Mouse (Mus musculus) testis, postnatal 10 days (tissue): ENCODE measurements around the gene Cntnap2.
A peak's percentile ranks its signal among the peaks of the same experiment; 100 is the strongest.
"Not testable (repeated sequence)": the region's sequence is repeated elsewhere in the genome, so short reads cannot be mapped to it uniquely, and the experiment has no call there.

Experiments
- DNase-seq: peaks from one replicate; pipeline ENCODE4 v3.0.0; 2021; ENCODE audit warnings: low spot score

The Cntnap2 gene

GRCm38 (mm10) chr6:46972640-46973039 lies 1913.5 kb downstream of the Cntnap2 start:
- DNase-seq, result no peak

GRCm38 (mm10) chr6:46996010-46996602 lies 1936.9 kb downstream of the Cntnap2 start:
- no peak for DNase-seq

DNA sequence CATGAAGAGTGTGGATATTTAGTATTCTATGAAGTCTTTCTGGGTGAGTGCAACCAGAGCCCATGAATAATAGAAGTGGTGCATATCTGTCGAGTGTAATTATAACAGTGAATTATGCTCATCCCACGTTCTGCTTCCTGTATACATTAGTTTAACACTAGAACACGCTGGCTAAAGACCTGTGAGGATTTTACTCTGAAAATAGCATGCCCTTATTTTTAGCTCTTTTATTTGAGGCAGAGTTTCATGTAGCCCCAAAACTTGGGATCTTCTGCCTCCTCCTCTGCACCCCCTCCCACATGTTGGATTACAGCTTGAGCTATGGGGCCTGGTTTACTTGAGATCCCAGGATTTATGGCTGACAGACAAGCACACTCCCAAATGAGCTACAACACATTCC lies 1945.3 kb downstream of the Cntnap2 start:
- no peak for DNase-seq

DNA sequence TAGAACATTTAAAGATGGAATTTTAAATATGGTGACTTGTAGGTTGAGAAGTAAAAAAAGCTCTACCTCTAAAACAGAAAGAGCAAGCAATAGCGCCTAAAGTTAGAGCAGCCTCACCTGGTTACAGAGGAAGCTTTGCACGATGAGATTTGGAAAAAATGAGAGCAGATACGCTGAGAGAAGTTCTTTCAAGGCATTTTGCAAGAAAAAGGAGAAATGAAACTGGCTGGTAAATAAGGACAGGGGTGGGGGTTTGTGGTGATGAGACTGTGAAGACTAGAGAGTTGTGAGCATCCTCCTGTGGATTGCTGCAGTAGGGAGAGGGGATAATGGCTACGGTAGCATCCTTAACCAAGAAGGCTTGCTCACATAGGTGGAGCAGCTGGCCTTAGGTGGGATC lies 1953.8 kb downstream of the Cntnap2 start:
- no peak for DNase-seq

DNA sequence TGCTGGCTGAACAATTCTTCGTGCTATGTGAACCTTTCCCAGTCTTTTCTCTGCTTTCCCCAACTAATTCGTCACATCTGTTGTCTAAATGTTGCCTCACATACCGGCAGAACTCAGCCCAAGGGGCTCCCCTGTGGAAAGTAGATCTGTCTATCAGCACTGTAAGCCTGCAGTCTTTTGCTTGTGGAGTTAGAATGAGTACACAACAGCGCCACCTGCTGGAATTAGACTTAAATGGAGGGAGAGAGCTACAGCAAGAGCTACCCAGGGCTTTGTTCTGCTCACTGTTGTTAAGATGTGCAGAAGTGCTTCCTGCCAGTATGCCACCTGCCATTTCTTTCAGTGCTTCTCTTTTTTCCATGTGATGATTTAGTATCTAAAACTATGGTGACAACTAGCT lies 1954.4 kb downstream of the Cntnap2 start:
- peak; percentile 84 for DNase-seq

DNA sequence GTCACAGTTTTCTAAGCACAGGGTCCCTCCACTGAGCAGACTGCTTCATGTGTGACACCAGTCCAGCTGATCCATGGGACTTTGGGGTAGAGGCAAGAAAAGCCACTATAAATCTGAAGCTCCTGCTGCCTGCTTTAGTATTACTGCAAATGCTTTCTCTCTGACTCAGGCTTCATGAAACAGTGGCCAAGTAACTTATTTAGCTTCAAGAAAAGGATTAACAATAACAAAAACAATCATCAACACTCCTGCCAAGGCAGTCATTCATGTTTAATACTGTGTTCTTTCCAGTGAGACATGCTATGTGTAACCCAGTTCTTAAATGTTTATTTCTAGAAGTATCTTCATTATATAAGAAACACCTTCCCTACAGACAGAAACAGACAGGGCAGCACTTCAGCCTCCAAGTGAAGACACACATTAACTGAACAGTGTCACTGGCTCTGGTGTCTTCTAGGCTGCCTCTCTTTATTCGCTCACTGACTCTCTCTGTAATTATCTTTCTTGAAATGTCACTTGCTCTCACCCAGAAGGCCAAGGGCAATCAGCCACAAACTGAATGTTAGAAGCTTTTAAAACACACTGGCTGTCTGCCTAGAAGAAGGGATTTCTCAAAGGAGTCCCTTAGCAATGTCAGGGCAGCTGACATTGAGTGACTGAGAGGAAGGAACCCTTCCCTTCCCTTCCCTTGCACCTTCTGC lies 1955.9 kb downstream of the Cntnap2 start:
- DNase-seq, result no peak

DNA sequence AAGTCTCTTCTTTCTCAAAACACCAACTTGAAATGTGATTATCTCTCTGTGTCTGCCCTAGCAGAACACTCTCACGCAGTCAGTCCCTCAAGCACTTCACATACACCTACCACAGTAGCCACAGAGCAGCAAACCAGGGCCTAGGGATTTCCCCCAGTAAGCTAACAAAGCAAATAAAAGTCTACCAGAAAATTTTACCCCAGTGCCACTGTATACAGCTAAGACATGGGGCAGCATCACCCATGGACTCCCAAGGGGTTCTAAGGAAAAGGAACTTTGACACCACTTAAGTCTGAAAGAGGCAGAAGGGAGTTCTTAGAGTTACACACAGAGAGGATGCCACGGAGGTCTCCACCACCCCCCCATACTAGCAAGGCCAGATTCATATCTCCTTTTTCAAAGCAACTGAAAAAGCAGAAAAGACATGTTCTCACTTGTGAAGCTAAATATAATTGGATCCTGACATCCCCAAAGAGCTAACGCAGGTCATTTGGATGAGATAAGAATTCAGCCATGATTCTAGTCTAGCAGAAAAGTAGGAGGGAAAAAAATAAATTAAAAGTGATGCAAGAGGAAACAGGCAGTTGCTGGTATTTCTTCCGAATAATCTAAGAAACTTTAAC lies 1967.0 kb downstream of the Cntnap2 start:
- DNase-seq, result no peak

GRCm38 (mm10) chr6:47031362-47031761 lies 1972.2 kb downstream of the Cntnap2 start:
- DNase-seq, result no peak

DNA sequence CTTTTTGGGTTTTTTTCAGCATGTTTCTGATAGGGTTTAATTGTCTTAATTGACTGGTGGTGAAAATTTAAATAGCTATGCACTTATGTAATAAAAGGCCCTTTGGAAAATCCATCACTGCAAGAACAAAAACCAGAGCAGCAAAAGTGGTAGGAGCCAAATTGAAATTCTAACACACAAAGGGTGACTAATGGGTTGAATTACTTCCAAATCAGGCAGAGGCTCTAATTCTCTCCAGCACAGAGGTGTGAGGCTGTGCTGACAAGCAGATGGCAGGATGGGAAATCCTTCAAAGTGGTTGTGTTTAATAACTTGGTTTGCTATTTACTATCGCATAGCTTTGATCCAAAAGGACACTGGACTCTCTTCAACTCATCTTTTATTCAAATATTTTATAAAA lies 1983.4 kb downstream of the Cntnap2 start:
- no peak for DNase-seq

DNA sequence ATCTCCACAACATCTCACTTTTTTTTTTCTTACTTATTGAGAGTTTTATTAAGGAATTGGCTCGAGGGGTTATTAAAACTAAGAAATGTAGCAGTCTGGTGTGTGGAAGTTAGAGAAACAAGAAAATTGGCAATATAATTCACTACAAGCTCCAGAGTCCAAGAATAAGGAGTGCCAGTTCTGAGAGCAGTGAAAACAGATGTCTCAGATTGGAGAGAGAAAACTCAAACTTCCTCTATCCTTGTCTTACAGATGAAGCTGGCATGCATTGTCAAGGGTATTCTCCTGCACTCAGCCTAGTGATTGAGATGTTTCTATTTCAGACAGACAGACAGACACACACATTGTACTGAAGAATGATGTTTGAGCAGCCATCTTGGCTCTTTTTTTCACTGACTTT lies 1984.4 kb downstream of the Cntnap2 start:
- no peak for DNase-seq

DNA sequence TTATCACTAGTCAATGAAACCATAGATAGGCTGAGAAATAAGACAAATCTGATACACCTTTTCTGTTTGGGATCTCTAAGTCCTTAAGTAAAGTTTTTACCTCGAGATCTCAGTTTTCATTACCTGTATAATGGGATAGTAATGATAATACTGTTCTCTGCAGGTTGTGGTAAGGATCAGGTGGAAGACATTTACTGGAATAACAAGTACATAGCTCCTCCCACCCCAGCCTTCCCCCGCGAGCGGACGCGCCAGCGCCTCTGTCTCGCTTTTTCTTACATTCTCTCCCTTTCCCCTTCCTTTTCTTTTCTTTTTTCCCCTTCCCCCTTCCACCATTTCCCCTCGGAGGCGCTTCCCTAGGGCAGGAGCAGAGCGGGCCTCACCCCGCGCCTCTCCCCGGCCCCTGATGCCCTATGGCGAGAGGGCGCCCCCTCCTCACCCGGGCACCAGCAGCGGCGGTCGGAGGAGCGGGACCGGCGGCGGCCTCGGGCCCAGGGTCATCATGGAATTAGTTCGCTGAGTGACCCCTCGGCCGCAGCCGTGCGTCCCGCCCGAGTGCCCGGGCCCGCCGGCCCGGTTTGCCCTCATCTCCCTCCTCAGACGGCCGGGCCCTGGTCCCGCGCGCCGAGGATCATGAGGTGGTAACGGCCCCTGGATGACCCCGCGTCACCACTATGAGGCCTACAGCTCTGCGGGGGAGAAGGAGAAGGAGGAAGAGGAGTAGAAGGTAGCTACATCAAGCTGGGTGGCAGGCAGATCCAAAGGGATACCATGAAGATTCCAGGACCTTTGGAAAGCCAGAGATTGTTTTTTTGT lies 1985.4 kb downstream of the Cntnap2 start:
- DNase-seq, result no peak

GRCm38 (mm10) chr6:47049051-47049450 lies 1989.9 kb downstream of the Cntnap2 start:
- no peak for DNase-seq

DNA sequence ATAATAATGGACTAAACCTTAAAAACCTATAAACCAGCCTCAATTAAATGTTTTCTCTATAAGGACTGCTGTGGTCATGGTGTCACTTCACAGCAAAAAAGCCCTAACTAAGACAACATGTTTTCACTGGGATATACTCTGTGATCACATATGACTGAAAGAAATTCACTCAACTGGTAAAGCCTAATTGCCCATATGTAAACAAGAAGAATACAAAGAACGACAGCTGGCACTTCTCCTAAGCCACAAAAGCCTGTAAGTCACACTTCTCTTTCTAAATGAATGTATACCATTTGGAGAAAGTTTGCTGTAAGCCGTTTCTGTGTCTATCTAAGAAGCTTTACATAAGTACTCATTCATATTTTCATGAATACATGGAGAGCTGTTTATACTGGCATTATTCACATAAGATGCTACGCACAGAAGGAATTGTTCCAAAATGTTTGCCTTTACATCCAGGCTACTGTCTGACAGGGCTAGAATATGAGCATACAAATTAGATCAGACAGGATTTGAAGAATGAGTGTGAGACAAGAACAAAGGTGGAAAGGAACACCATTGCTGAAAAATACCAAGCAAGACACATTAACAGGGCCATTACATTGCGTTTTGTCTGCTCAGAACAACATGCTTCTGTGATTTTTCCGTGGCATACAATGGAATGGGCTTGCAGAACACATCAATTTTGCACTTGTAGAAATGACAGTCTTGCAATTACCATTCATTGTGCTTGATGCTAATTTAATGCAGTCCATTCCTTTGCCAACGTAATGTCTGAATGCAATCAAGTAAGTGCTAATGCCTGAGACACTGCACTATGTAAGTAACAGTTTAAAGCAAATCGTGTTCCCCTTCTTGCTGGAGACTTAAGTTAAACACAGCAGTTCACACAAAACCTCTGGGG lies 1991.4 kb downstream of the Cntnap2 start:
- DNase-seq, result no peak

DNA sequence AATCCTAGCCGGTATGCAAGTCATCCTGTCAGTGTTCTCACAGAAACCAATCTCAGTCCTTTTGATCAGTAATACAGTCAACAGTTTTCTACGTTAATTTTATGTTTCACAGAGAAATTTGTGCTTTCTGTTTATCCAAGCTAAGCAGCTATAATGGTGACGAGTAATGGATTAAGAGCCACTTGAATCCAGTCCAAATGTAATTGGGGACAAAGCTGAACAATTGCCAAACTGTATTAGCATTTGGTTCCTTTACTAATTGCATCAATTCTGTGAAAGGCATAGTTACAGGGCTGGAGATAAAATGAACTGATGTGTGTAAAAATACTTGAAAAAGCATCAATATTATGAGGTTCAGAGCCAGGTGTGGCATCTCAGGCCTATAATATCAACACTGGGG lies 2002.2 kb downstream of the Cntnap2 start:
- no peak for DNase-seq

DNA sequence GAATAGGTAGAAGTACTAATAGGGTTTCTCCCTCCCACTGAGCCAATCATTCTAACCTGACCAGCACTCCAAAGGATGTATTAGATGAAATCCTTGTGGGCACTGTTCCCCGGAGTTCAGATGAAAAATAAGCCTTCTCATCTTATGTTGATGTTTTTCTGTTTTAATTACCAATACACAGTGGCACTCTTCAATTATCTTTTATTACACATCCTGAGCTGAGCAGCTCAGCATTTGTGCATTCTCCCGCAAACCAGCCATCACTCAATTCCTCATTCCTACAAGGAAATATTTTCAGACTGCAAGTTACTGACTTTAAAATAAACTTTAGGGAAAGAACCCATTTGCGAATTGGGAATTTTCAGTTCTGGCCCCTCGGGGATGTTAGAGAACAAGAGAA lies 2030.8 kb downstream of the Cntnap2 start:
- DNase-seq, result no peak

DNA sequence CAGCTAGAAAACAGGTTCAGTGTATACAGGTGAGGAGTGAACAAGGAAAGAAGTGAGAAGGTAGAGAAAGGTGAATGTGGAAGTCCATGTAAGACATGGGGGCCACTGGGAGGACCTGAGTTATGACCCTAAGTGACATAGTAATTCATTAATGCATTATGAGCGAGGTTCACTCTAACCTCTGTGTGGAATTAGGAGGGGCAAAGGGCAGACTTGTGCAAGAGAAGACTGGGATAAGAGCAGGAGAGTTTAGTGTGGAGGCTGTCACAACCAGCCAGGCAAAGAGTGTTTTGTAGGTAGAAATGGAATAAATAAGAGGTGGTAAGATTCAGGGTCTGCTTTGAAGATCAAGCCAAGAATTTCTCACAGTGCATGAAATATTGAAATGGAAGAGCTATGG lies 2045.8 kb downstream of the Cntnap2 start:
- no peak for DNase-seq

DNA sequence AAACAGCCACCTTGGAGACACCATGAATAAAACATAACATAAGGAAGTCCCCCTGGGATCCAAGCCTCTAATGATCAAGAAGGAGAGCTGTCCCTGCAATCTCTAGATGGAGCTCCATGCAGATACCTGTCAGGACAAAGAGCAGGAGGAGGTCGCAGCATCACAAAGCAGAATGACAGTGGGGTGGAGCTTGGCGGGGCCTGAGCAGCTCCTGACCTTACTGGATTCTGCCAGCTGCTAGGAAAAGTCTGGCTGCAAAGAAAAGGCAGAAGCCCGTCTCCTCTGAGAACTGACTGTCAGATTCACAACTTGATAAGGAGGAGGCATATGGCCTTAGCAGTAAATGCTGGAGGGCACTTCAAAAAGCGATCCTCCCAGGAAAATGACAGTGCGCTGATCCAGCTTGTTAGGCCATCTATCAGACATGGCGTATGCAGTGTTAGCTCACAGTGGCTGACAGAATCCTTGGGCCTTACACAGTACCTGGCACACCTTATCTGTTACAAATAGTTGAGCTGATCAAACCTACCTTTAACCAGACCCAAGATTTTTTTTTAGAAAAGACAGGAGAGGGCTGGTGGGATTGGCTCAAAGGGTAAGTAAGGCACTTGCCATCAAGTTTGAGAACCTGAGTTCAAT lies 2050.5 kb downstream of the Cntnap2 start:
- DNase-seq, result no peak

DNA sequence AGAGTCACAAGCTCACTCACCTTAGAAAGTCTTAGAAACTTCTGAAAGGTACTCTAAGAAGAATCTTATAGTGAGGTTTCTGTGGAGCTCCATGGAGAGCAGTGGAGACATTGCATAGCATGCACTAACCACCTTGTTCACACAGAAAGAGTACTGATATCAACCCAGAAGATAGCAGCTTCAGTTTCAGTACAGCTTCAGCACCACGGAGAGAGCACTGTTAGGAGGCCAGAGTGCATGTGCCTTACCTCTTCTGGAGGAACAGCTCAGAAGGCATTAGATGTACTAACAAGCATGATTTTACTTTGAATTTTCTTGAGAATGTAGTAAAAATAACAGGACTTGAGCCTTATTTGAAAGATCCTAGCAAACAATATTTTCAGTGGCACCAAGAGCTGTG lies 2074.9 kb downstream of the Cntnap2 start:
- DNase-seq, result not testable (repeated sequence)

GRCm38 (mm10) chr6:47153018-47153417 lies 2093.9 kb downstream of the Cntnap2 start:
- DNase-seq, result not testable (repeated sequence)

- DNase-seq, result not testable (repeated sequence)
Measured at GRCm38 (mm10) chr6:47174580-47175294, 2115.6 kb downstream of the Cntnap2 start.
